Comparison of ENCODE assay signal across 18 mouse cellular contexts in the genomic region with DNA sequence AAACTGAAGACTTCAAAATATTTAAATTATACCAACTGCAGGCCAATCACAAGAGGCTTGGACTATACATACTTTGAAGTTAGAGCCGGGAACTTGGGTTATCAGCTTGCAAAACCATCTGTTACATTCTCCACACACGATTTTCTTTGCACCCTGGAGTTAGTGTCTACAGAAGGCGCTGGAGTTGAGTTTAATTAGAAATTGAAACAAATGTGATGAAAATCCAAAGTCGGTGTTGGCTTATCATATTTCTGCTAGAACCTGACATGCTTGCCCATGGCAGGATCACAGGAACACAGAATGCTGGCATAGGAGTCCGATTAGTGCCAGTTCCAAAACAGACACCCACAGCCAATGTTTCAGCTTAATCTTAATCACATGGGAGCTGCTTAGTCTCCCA.
"Had no signal": no experiment of that assay in that cellular context is flagged by ENCODE, and none has a peak within 500 bp of the region (broad histone marks: within the 10 kb centered on the region; RNA-seq: fewer than 3 reads in every experiment).

No protein-coding gene starts in this region.

- ATAC-seq: lung, postnatal 0 days; midbrain, embryonic 15.5 days had no signal

- H3K27me3 ChIP-seq: liver, embryonic 15.5 days; midbrain, embryonic 15.5 days; neural tube, embryonic 13.5 days had no signal

- H3K9ac ChIP-seq: liver, embryonic 15.5 days; midbrain, embryonic 15.5 days; neural tube, embryonic 13.5 days had no signal

- H3K36me3 ChIP-seq: limb, embryonic 10.5 days; liver, embryonic 15.5 days; midbrain, embryonic 10.5 days; midbrain, embryonic 15.5 days; neural tube, embryonic 13.5 days had no signal

- DNase-seq: kidney, postnatal 10 days; kidney, postnatal 4 days; lung, adult 2 months; lung, postnatal 36 days; retina, postnatal 1 day; right cerebral cortex, postnatal 4 days; spleen, adult 18-20 months; thymus, adult 2 months; thymus, postnatal 36 days had no signal

- H3K9me3 ChIP-seq: limb, embryonic 10.5 days; liver, embryonic 15.5 days; midbrain, embryonic 10.5 days; midbrain, embryonic 15.5 days; neural tube, embryonic 13.5 days had no signal

- H3K4me3 ChIP-seq: layer of hippocampus, adult 2 months; left cerebral cortex, adult 2 months; limb, embryonic 10.5 days; liver, embryonic 15.5 days; midbrain, embryonic 10.5 days; midbrain, embryonic 15.5 days; neural tube, embryonic 13.5 days had no signal

- H3K27ac ChIP-seq: layer of hippocampus, adult 2 months; left cerebral cortex, adult 2 months; limb, embryonic 10.5 days; liver, embryonic 15.5 days; midbrain, embryonic 10.5 days; midbrain, embryonic 15.5 days; neural tube, embryonic 13.5 days had no signal

- H3K4me1 ChIP-seq: liver, embryonic 15.5 days; midbrain, embryonic 10.5 days; midbrain, embryonic 15.5 days; neural tube, embryonic 13.5 days had no signal

- H3K4me2 ChIP-seq: liver, embryonic 11.5 days; liver, embryonic 15.5 days; midbrain, embryonic 15.5 days; neural tube, embryonic 13.5 days had no signal
